Mouse (Mus musculus): ENCODE results near the gene Neto2.

DNA sequence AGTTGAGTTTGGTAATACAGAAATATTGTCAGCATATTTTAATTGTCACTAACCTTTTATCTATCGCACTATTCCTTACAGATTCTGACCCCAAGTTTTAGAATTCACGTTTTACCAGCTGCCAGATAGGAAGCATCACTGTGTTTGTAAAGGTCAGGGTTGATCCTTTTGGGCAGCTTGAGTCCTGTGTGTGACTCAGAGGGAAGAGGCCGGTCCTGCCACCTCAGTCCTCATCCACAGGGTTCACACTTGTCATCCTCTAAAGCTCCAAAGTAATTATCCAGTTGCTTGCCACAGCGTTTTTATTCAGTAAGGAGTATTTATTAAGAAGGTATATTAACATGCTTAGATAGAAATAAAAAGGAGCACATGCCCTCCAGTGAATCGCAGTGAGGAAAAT lies 16.5 kb upstream of the Neto2 start:
- no peak for TF ChIP-seq CTCF (IDR thresholded peaks at IDR 0.05; ENCODE audit: borderline replicate concordance, insufficient read depth, low read depth, low read length)
- TF ChIP-seq POLR2A (IDR thresholded peaks at IDR 0.05; ENCODE audit: borderline replicate concordance, insufficient read depth, low read length) = no peak

Data from cerebellum, adult 2 months (tissue).